Mouse (Mus musculus): ENCODE measurements around the gene Slc22a27. TPM values are rescaled to one million over a fixed set of nuclear protein-coding genes. Genes with fewer than 3 reads are reported as not detected.

The Slc22a27 gene
- not detected for polyA plus RNA-seq (2017; shearing (Covaris generic))

DNA sequence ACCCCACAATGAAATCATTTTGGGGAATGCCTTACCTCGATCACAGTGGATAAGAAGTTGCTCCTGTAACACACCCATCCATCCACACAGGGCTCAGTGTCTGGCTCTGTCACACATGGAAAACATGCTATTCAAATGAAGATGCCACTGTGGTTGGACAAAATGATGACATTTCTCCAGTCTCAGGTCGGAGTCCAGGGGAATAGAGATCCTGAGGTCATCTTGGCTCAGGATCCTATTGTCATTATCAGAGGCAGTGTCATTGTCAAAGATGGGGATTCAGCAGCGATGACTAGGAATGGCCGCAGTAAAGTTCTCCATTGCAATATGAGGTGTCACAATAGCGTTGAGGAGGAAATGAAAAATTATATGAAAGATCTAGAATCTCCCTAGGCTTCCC lies at the start of gene Slc22a27:
Slc22a27 (minus strand) TSS at position 101 of the 400 bp plus-strand sequence.

Other genes starting within 250 kb of the Slc22a27 start
- gene Slc22a26, start 163.4 kb downstream of the Slc22a27 start, polyA plus RNA-seq (2017; shearing (Covaris generic)), result not detected
- not detected for gene Slc22a28, start 166.0 kb upstream of the Slc22a27 start, polyA plus RNA-seq (2017; shearing (Covaris generic))